Mouse (Mus musculus) myocyte (in vitro differentiated cells): ENCODE results near the gene Traf3ip2.

Experiments used
- CEBPB ChIP-seq: IDR thresholded peaks from 2 replicates; pipeline ENCODE4 v1.6.1; 2011; ENCODE audit warnings: mild to moderate bottlenecking, moderate library complexity; ENCODE audit not compliant: poor library complexity, insufficient read depth, severe bottlenecking
- E2F4 ChIP-seq: IDR thresholded peaks from one replicate; pipeline ENCODE4 v1.6.1; 2011; ENCODE audit warnings: mild to moderate bottlenecking, control low read depth, moderate library complexity; ENCODE audit not compliant: insufficient read depth
- MAX ChIP-seq: IDR thresholded peaks from one replicate; pipeline ENCODE4 v1.6.1; 2011; ENCODE audit warnings: low read depth, mild to moderate bottlenecking, control low read depth
- MYOD1 ChIP-seq, 3 experiments: IDR thresholded peaks; one replicate each; pipeline ENCODE4 v1.6.1; 2011; ENCODE audit warnings: control low read depth in 2 of 3, low read depth in 2 of 3, mild to moderate bottlenecking in 2 of 3, moderate library complexity in 1 of 3; ENCODE audit not compliant: insufficient read length in 2 of 3, control insufficient read depth in 1 of 3
- MYOG ChIP-seq, 3 experiments: IDR thresholded peaks; one replicate each; pipeline ENCODE4 v1.6.1; 2011; ENCODE audit warnings: control low read depth in 2 of 3, low read depth in 2 of 3, mild to moderate bottlenecking in 2 of 3; ENCODE audit not compliant: insufficient read length in 2 of 3, control insufficient read depth in 1 of 3, insufficient read depth in 1 of 3
- POLR2A ChIP-seq: IDR thresholded peaks from one replicate; pipeline ENCODE4 v1.6.1; 2011; ENCODE audit warnings: low read depth, mild to moderate bottlenecking, control low read depth, moderate library complexity; ENCODE audit not compliant: insufficient read length
- POLR2AphosphoS2 ChIP-seq: IDR thresholded peaks from one replicate; pipeline ENCODE4 v1.6.1; 2011; ENCODE audit warnings: low read depth, control low read depth; ENCODE audit not compliant: insufficient read length
- REST ChIP-seq: IDR thresholded peaks from one replicate; pipeline ENCODE4 v1.6.1; 2011; ENCODE audit warnings: mild to moderate bottlenecking, control low read depth, moderate library complexity; ENCODE audit not compliant: insufficient read depth, insufficient read length
- TCF3 ChIP-seq: IDR thresholded peaks from one replicate; pipeline ENCODE4 v1.6.1; 2011; ENCODE audit warnings: low read depth, control low read depth; ENCODE audit not compliant: insufficient read length
- USF1 ChIP-seq: IDR thresholded peaks from one replicate; pipeline ENCODE4 v1.6.1; 2011; ENCODE audit warnings: low read depth, mild to moderate bottlenecking, control low read depth, moderate library complexity

DNA sequence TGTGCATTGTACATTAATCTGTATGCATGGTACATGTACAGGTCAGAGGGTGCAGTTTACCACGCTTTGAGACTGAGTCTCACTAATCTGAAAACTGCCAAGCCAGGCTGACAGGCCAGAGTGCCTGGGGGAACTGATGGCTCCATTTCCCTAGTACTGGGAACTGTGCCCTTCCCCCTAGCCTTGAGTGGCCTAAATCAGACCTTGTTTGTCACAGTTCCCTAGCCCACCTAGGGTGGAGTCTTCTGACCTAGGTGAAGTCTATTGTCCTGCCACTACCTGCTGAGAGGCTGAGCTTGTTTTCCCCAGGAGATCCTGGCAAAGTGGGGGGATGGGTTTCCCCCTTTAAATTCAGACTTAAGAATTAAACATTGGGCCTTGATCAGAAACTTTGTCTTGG, 18.0 kb upstream of the Traf3ip2 start:
- no peak for TF ChIP-seq USF1
- TF ChIP-seq MAX, result no peak
- no peak for TF ChIP-seq REST
- TF ChIP-seq POLR2A, result no peak
- TF ChIP-seq MYOG (IDR thresholded peaks at IDR 0.05; ENCODE audit: control insufficient read depth in 1 of 3, insufficient read depth in 1 of 3, insufficient read length in 2 of 3, low read depth in 2 of 3), result no peak
- TF ChIP-seq MYOD1 (IDR thresholded peaks at IDR 0.05; ENCODE audit: control insufficient read depth in 1 of 3, insufficient read length in 2 of 3, low read depth in 2 of 3), result no peak
- no peak for TF ChIP-seq E2F4
- TF ChIP-seq CEBPB, result no peak
- TF ChIP-seq POLR2AphosphoS2, result no peak
- TF ChIP-seq TCF3, result no peak
